Mouse (Mus musculus): ENCODE data around the gene Fam198b. TPM values are rescaled to one million over a fixed set of nuclear protein-coding genes. Genes with fewer than 3 reads are reported as not detected.
A peak's percentile ranks its signal among the peaks of the same experiment; 100 is the strongest.

Fam198b gene
- polyA plus RNA-seq, 2 experiments: 0.57 to 0.70 TPM

DNA sequence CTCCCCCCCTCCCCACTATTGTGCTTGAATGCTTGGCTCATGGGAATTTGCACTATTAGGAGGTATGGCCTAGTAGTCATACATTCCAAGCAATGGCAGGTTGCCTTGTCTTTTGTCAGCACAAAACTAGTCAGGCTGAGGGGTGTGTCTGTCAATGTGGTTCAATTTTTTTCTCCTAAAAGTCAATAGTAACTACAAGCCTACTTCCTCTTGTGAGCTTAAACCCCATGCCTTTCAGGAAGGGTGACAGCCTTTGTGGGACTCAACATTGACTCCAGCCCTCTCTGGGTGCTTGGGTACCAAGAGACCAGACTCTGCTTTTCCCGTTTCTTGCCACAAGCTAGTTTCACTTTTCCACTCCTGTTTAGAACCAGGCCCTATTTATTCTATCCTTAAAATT, 96.4 kb downstream of the Fam198b start:
- H3K36me3 ChIP-seq (replicated peaks; ENCODE audit: control insufficient read depth, insufficient read depth, low read depth): no peaks in the 10 kb centered on the region
- H3K27me3 ChIP-seq (ENCODE audit: control insufficient read depth, insufficient read depth, low read length): no peaks in the 10 kb centered on the region
- no peak overlapping the region for H3K27ac ChIP-seq
- no peak overlapping the region for H3K4me3 ChIP-seq (ENCODE audit: insufficient read depth in 1 of 2, low read depth in 2 of 2, low read length in 2 of 2)
- H3K9ac ChIP-seq (replicated peaks): no peak overlapping the region
- 48% methylated on average over 1 of the region's 1 CpGs for WGBS (ENCODE audit: insufficient replicate concordance)
- no peak for TF ChIP-seq EP300 (IDR thresholded peaks at IDR 0.05; ENCODE audit: low read depth)
- TF ChIP-seq CTCF (IDR thresholded peaks at IDR 0.05; ENCODE audit: low read depth): no peak
- H3K4me1 ChIP-seq (replicated peaks; ENCODE audit: control insufficient read depth in 2 of 2, insufficient read depth in 2 of 2, low read length in 1 of 2): peaks cover 19 to 34% of the 10 kb centered on the region in 2 experiments
- no peak overlapping the region for H3K4me2 ChIP-seq (ENCODE audit: low read depth)
- H3K9me3 ChIP-seq (ENCODE audit: control insufficient read depth, low read length): no peaks in the 10 kb centered on the region
- no peak for DNase-seq (ENCODE audit: low read depth in 3 of 3, low spot score in 3 of 3)
- no peak for ATAC-seq (ENCODE audit: insufficient read depth)

GRCm38 (mm10) chr3:79983961-79984419, 99.7 kb downstream of the Fam198b start:
- H3K27ac ChIP-seq: peak overlapping the region; percentile 54
- peak; percentile 69 for TF ChIP-seq EP300 (IDR thresholded peaks at IDR 0.05; ENCODE audit: low read depth)
- no peak for TF ChIP-seq CTCF (IDR thresholded peaks at IDR 0.05; ENCODE audit: low read depth)

DNA sequence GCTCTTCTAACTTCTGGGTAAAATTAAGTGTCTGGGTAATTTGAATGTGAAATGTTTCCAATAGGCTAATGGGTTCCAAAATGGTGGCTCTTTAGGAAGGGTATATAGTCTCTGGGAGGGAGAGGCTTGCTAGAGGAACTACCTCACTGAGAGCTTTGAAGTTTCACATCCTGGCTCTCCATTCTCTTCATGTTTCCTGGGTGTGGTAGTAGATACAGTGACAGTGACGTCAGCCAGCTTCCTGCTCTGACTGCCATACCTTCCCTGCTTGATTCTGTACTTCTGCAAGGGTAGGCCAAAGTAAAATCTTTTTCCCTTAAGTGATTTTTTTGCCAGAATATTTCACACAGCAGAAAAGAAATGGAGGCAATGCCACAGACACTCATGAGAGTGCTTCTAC, 100.2 kb downstream of the Fam198b start:
- no peak overlapping the region for H3K9ac ChIP-seq (replicated peaks)
- DNase-seq (ENCODE audit: low read depth in 3 of 3, low spot score in 3 of 3): no peak
- H3K36me3 ChIP-seq (replicated peaks; ENCODE audit: control insufficient read depth, insufficient read depth, low read depth): no peaks in the 10 kb centered on the region
- no peaks in the 10 kb centered on the region for H3K9me3 ChIP-seq (ENCODE audit: control insufficient read depth, low read length)
- TF ChIP-seq CTCF (IDR thresholded peaks at IDR 0.05; ENCODE audit: low read depth) (no peak), EP300 (IDR thresholded peaks at IDR 0.05; ENCODE audit: low read depth) (no peak)
- peaks cover 19 to 28% of the 10 kb centered on the region in 2 experiments for H3K4me1 ChIP-seq (replicated peaks; ENCODE audit: control insufficient read depth in 2 of 2, insufficient read depth in 2 of 2, low read length in 1 of 2)
- ATAC-seq (ENCODE audit: insufficient read depth): peak; percentile 68
- WGBS (ENCODE audit: insufficient replicate concordance): 7% methylated on average over 1 of the region's 1 CpGs
- no peak overlapping the region; the same call in 1 of the 2 replicates for H3K4me2 ChIP-seq (ENCODE audit: low read depth)
- H3K4me3 ChIP-seq (ENCODE audit: insufficient read depth in 1 of 2, low read depth in 2 of 2, low read length in 2 of 2): no peak overlapping the region
- H3K27me3 ChIP-seq (ENCODE audit: control insufficient read depth, insufficient read depth, low read length): no peaks in the 10 kb centered on the region
- H3K27ac ChIP-seq: no peak overlapping the region

More at GRCm38 (mm10) chr3:79983961-79984419, 99.7 kb downstream of the Fam198b start:
- peak; percentile 88 for ATAC-seq (ENCODE audit: insufficient read depth)
- Histone ChIP-seq H3K4me2 (ENCODE audit: low read depth) (peak overlapping the region; percentile 35), H3K4me3 (ENCODE audit: insufficient read depth in 1 of 2, low read depth in 2 of 2, low read length in 2 of 2) (no peak overlapping the region), H3K36me3 (replicated peaks; ENCODE audit: control insufficient read depth, insufficient read depth, low read depth) (no peaks in the 10 kb centered on the region), H3K27me3 (ENCODE audit: control insufficient read depth, insufficient read depth, low read length) (no peaks in the 10 kb centered on the region), H3K9ac (replicated peaks) (no peak overlapping the region; the same call in 1 of the 2 replicates), H3K9me3 (ENCODE audit: control insufficient read depth, low read length) (no peaks in the 10 kb centered on the region), H3K4me1 (replicated peaks; ENCODE audit: control insufficient read depth in 2 of 2, insufficient read depth in 2 of 2, low read length in 1 of 2) (peaks cover 19 to 28% of the 10 kb centered on the region in 2 experiments)
- 8% methylated on average over 2 of the region's 2 CpGs for WGBS (ENCODE audit: insufficient replicate concordance)
- peak; percentile 45 to 49 (median 49) for DNase-seq (ENCODE audit: low read depth in 3 of 3, low spot score in 3 of 3)

- no peak overlapping the region for H3K4me2 ChIP-seq (ENCODE audit: low read depth)
- H3K36me3 ChIP-seq (replicated peaks; ENCODE audit: control insufficient read depth, insufficient read depth, low read depth): no peaks in the 10 kb centered on the region
- H3K27ac ChIP-seq: no peak overlapping the region
- H3K27me3 ChIP-seq (ENCODE audit: control insufficient read depth, insufficient read depth, low read length): no peaks in the 10 kb centered on the region
- 88% methylated on average over 8 of the region's 8 CpGs for WGBS (ENCODE audit: insufficient replicate concordance)
- no peak overlapping the region for H3K9ac ChIP-seq (replicated peaks)
- no peak for TF ChIP-seq EP300 (IDR thresholded peaks at IDR 0.05; ENCODE audit: low read depth)
- no peak for TF ChIP-seq CTCF (IDR thresholded peaks at IDR 0.05; ENCODE audit: low read depth)
- no peaks in the 10 kb centered on the region for H3K9me3 ChIP-seq (ENCODE audit: control insufficient read depth, low read length)
- H3K4me3 ChIP-seq (ENCODE audit: insufficient read depth in 1 of 2, low read depth in 2 of 2, low read length in 2 of 2): no peak overlapping the region
- DNase-seq (ENCODE audit: low read depth in 3 of 3, low spot score in 3 of 3) (no peak), ATAC-seq (ENCODE audit: insufficient read depth) (no peak)
- H3K4me1 ChIP-seq (replicated peaks; ENCODE audit: control insufficient read depth in 2 of 2, insufficient read depth in 2 of 2, low read length in 1 of 2): peaks cover 16 to 17% of the 10 kb centered on the region in 2 experiments
Measured at GRCm38 (mm10) chr3:79989250-79989649, 104.9 kb downstream of the Fam198b start.

GRCm38 (mm10) chr3:79989911-79990310, 105.6 kb downstream of the Fam198b start:
- ATAC-seq (ENCODE audit: insufficient read depth): no peak
- TF ChIP-seq CTCF (IDR thresholded peaks at IDR 0.05; ENCODE audit: low read depth) (no peak), EP300 (IDR thresholded peaks at IDR 0.05; ENCODE audit: low read depth) (no peak)
- WGBS (ENCODE audit: insufficient replicate concordance): 39% methylated on average over 2 of the region's 2 CpGs
- DNase-seq (ENCODE audit: low read depth in 3 of 3, low spot score in 3 of 3): no peak
- Histone ChIP-seq H3K9ac (replicated peaks) (no peak overlapping the region), H3K27ac (no peak overlapping the region), H3K4me3 (ENCODE audit: insufficient read depth in 1 of 2, low read depth in 2 of 2, low read length in 2 of 2) (no peak overlapping the region), H3K4me2 (ENCODE audit: low read depth) (no peak overlapping the region), H3K36me3 (replicated peaks; ENCODE audit: control insufficient read depth, insufficient read depth, low read depth) (no peaks in the 10 kb centered on the region), H3K9me3 (ENCODE audit: control insufficient read depth, low read length) (no peaks in the 10 kb centered on the region), H3K27me3 (ENCODE audit: control insufficient read depth, insufficient read depth, low read length) (no peaks in the 10 kb centered on the region), H3K4me1 (replicated peaks; ENCODE audit: control insufficient read depth in 2 of 2, insufficient read depth in 2 of 2, low read length in 1 of 2) (peaks cover 18% of the 10 kb centered on the region in 2 experiments)

All from liver, embryonic 14.5 days (tissue).